Mouse (Mus musculus) retina, postnatal 7 days (tissue): ENCODE results near the gene Col15a1.
A peak's percentile ranks its signal among the peaks of the same experiment; 100 is the strongest.

Experiments used
- DNase-seq: peaks from one replicate; pipeline ENCODE4 v3.0.0-alpha.2; 2012; ENCODE audit warnings: low read depth, low spot score

Gene Col15a1

GRCm38 (mm10) chr4:47349759-47350158 is 141.8 kb downstream of the Col15a1 start:
- no peak for DNase-seq

GRCm38 (mm10) chr4:47351386-47352049 is 143.6 kb downstream of the Col15a1 start:
- peak; percentile 21 for DNase-seq

- DNase-seq: peak; percentile 9
These were observed 144.2 kb downstream of the Col15a1 start for GRCm38 (mm10) chr4:47352061-47352661.

- DNase-seq: peak; percentile 96
These were observed 144.9 kb downstream of the Col15a1 start, which contains the start of gene Tgfbr1 for GRCm38 (mm10) chr4:47352803-47353388. TSS of gene Tgfbr1 (plus strand) at chr4:47353222.

- DNase-seq: peak; percentile 14
These were observed 145.6 kb downstream of the Col15a1 start for GRCm38 (mm10) chr4:47353416-47354111.

GRCm38 (mm10) chr4:47354304-47354703 is 146.3 kb downstream of the Col15a1 start:
- no peak for DNase-seq

GRCm38 (mm10) chr4:47362662-47363061 is 154.7 kb downstream of the Col15a1 start:
- no peak for DNase-seq
